In the genomic region with DNA sequence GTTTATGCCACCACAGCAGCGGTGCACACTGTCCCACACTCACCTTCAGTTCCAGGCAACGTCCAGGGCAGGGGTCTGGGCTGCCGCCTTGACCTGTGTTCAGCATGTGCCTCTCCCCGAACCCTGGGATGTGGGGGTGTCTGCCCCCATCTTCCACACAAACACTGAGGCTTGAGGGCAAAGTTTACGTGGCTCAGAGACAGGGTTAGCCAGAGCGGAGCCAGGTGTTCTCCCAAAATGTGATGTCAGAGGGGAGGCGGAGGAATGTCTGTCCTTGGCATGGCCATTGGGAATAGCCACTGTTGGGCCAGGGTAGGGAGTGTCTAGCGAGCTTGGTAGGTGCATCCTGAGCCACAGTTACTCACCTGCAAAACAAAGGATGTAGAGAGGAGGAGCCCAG, we compare ENCODE assay signal across 25 mouse cellular contexts.
"Had no signal": no experiment of that assay in that cellular context is flagged by ENCODE, and none has a peak within 500 bp of the region (broad histone marks: within the 10 kb centered on the region; RNA-seq: fewer than 3 reads in every experiment).

No protein-coding gene starts in this region.

- H3K4me1 ChIP-seq: heart, embryonic 13.5 days; heart, embryonic 15.5 days had no signal

- DNase-seq: gastrocnemius, postnatal 14 days; gastrocnemius, postnatal 36 days; heart, adult 11 months; heart, adult 2 months; heart, postnatal 14 days; heart, postnatal 36 days; kidney, adult 11 months; kidney, adult 2 months; kidney, adult 9 months; kidney, postnatal 14 days; kidney, postnatal 36 days had no signal

- H3K4me2 ChIP-seq: heart, embryonic 11.5 days; heart, embryonic 13.5 days; heart, embryonic 15.5 days; hindbrain, embryonic 13.5 days; hindbrain, embryonic 15.5 days; kidney, embryonic 15.5 days; limb, embryonic 12.5 days; liver, embryonic 12.5 days had no signal

- H3K4me3 ChIP-seq: heart, adult 2 months; heart, embryonic 13.5 days; heart, embryonic 15.5 days; hindbrain, embryonic 13.5 days; hindbrain, embryonic 15.5 days; kidney, embryonic 15.5 days; left cerebral cortex, adult 2 months; limb, embryonic 10.5 days; limb, embryonic 12.5 days; liver, embryonic 12.5 days had no signal

- ATAC-seq: hindbrain, postnatal 0 days; intestine, embryonic 16.5 days; liver, embryonic 12.5 days had no signal

- H3K9ac ChIP-seq: heart, embryonic 13.5 days; heart, embryonic 15.5 days; hindbrain, embryonic 13.5 days; hindbrain, embryonic 15.5 days; kidney, embryonic 15.5 days; limb, embryonic 12.5 days; liver, embryonic 12.5 days; liver, embryonic 14.5 days had no signal

- H3K36me3 ChIP-seq: heart, embryonic 15.5 days; hindbrain, embryonic 15.5 days; liver, embryonic 12.5 days had no signal

- H3K9me3 ChIP-seq: heart, embryonic 13.5 days; heart, embryonic 15.5 days; hindbrain, embryonic 13.5 days; hindbrain, embryonic 15.5 days; kidney, embryonic 15.5 days; limb, embryonic 10.5 days; limb, embryonic 12.5 days; liver, embryonic 12.5 days had no signal

- H3K27me3 ChIP-seq: heart, embryonic 13.5 days; heart, embryonic 15.5 days; hindbrain, embryonic 13.5 days; hindbrain, embryonic 15.5 days; kidney, embryonic 15.5 days; limb, embryonic 12.5 days; liver, embryonic 12.5 days had no signal

- H3K27ac ChIP-seq: heart, adult 2 months; heart, embryonic 13.5 days; heart, embryonic 15.5 days; hindbrain, embryonic 13.5 days; hindbrain, embryonic 15.5 days; hindbrain, postnatal 0 days; kidney, embryonic 15.5 days; kidney, postnatal 0 days; left cerebral cortex, adult 2 months; limb, embryonic 10.5 days; limb, embryonic 12.5 days; liver, embryonic 12.5 days; liver, embryonic 14.5 days had no signal
